Mouse (Mus musculus) R1 (cell line): ENCODE data around the gene Zfp273.
"Not testable (repeated sequence)": the region's sequence is repeated elsewhere in the genome, so short reads cannot be mapped to it uniquely, and the experiment has no call there.

Source experiments
- DNase-seq: peaks from one replicate; pipeline ENCODE4 v3.0.0-alpha.2; 2018; ENCODE audit warnings: low read depth, low spot score

Gene Zfp273

DNA sequence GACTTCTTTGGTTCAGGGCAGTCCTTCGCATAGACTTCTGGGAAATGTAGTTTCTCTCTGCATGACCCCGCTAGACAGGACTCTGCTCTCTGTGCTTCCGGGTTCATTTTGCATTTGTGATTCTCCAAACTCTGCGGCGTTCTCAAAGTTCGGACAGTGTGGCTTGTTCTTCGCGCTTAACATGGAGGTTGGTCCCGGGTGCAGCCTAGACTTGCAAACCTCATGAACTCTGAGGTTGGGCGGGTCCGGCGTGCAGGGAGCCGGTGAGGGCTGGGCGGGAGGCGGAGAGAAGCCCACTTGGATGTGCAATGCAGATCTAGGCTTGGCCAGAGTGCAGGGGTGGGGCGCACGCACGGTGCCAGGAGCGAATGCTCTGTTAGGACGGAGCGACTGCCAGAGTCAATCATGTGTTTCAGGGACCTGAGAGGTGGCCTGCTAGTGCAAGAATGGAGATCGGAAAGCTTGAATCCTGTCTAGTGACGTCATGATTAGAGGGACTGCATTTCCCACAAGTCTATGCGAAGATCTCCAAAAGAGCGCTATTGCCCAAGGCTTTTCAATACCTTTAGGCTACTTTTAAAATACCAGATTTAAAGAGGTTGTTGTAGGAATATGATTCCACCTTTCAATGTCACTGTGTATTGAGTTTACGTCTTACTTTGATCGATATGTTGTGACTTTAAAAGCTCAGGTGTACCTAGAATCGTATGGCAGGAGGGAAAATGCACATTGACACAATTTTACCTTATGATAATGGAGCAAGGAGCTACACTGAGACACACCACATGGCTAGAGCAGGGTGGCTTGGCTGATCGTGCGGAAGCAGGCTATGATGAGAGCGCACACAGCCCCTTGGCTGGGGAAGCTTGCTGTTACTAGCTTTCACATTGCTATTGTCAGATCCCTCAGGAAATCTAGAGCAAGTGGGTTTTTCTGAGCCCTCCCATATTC is at the start of gene Zfp273:
Gene Zfp273, plus strand, starts transcription at position 31 of the 951 bp plus-strand sequence.
- peak; percentile 97 for DNase-seq

DNA sequence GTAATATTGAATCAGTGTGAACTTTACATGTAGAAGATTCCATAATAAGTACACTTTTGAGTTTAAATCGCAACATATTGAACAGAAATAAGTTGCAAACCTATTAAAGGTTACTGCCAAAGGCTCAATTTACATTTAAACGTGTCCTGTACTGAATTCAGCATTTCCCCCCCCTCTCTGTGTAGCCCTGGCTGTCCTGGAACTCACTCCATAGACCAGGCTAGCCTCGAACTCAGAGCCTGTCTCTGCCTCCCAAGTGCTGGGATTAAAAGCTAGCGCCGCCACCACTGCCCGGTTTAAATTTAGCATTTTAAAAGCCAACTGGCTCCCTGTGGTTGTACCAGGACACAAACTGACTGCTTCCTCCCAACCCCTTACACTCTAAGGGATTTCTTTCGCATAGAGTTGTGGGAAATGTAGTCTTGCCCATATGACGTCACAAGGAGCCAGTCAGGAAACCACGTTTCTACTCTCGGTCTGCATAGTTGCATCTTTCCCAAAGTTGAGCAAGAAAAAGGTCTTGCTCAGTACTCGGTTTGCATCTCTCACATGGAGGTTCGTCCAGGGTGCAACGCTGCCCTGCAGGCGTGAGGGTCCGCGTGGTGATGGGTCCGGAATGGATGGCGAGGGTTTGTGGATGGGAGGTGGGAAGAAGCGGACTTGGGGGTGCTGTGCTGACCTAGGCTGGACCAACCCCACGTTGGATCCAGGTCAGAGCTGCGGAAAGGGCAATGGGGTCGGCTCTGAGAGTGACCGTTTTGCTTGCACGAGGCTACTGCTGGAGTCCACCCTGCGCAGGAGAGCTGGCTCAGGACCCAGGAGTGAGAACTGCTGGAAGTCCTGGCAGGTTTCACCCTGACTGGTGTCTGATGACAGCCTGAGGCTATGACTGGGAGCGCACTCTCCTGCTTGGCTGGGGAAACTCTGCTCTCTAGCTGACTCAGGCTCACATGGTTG is 34.0 kb upstream of the Zfp273 start, which contains the start of gene Zfp493:
Gene Zfp493, plus strand, starts transcription at position 429 of the 957 bp plus-strand sequence.
- DNase-seq = peak; percentile 97

DNA sequence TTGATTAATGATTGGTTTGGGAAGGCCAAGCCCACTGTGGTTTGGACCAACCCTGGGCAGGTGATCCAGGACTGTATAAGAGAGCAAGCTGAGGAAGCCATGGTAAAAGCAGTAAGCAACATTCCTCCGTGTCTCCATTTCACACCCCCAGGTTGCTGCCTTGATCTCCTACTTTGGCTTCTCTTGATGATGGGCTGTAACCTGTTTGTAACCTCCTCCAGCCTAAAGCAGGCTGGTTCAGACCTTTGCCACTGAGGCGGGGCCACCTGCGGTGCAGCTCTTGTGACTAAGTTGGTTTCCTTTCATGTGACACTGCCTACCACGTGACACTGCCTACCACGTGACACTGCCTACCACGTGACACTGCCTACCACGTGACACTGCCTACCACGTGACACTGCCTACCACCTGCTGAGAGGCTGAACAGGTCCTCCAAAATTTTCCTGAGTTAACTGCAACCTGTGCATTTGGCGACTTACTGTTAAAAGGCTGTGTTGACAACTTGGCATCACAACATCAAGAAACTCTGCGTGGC is 21.6 kb upstream of the Zfp273 start:
- DNase-seq = peak; percentile 66

DNA sequence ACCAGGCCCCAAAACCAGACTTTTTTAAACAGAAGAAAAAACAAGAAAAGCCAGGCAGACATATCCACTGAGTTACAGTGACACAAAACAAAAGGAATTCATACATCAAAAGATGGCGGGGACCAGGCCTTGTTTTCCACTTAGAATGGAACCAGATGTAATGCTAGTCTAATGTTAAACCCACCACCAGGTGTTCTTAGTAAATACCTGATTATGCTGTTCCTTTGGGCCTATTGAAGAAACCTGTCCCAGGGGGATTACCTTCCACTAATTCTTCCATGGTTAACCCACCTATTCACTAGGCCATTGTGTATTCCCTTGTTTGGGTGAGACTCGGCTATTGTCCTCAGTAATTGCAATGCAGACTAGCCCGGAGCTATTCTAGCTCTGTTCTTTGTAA is 14.9 kb upstream of the Zfp273 start:
- peak; percentile 82 for DNase-seq

DNA sequence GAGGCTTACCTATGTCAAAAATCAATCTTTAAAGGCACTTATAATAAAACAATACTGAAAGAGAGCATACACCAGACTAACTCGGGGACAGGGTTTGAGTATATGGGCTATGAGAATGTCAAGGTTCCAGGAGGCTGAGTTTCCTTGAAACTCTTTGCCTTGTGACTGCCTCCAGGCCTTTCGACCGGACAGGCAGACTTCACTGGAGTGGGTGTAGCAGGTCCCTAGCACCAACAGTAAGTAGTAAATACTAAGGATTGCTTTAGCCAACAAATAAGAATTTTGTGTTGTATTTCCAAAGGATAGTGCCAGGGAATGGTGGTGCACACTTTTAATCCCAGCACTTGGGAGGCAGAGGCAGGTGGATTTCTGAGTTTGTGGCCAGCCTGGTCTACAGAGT is 14.4 kb upstream of the Zfp273 start:
- peak; percentile 54 for DNase-seq

DNA sequence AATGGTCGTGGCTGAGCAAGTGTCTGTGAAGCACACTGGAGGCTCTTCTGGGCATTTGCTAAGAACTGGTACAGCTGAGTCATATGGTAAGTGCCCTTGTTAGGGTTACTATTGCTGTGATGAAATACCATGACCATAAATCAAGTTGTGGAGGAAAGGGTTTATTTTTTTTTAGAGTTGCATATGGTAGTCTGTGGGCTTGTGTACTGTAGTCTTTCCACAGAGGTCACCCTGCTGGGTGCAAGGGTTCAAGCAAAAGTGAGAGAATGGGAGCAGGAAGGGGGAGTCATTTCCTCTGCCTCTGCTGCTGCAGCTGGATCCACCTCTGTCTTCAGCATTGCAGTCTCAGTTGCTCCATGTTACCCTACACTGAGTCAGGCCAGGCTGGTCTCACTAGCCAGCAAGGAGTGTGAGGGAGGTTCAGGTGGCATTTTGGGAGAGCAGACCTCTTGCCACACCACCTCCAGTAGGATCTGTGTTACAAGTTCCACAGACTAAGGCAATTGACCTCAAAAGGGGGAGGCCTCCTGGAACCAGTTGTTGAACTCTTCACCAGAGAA is 1.8 kb upstream of the Zfp273 start:
- DNase-seq = no peak

DNA sequence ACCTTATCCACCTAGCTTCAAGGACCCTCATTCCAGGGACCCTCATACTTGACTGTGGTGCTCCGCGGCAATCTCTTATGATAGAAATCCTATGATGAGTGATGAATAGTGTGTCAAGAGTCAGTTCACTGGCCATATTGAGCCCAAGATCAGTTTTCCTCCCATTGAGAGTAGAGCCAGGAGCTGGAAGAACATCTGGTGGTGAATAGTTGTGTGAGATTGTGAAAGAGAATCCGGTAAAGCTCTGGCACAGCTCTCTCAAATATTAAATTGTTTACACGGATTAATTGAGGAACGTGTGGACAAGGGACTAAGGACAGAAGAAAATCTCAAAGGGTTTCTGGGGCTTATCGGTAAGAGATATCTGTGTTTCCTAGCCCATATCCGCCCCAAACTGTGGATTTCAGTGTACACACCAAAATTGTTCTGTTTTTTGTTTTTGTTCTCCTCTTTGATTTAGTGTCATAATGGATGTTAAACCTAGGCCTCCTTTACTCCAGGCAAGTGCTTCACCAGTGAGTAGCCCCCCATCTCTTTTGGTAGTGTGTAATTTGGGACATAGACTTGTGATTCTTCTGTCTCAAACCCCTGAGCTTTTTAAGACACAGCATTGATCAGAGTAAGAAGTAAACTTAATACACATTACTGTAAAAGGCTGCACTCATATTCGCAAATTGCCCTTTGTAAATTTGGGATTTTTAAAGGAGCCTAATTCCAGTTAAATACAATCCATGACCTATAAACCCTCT is 405 bp upstream of the Zfp273 start:
- DNase-seq = no peak

DNA sequence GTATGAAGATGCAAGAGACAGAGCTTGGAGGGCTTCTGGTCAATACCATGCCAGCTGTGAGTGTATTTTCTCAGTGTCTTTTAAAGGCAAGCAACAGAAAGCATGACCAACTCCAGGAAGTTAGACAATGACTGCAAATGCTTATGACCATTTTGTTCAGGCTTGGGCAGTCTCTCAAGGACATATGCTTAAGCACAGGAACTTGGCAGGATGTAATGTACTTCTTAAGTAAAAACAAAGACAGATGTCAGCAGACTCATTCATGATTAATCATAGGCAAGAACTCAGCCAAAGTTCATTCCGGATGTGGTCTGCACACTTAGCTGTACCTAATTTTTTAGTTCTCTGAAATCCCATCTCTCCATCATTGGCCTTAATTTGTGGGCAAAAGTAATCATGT is 5.1 kb downstream of the Zfp273 start:
- no peak for DNase-seq

DNA sequence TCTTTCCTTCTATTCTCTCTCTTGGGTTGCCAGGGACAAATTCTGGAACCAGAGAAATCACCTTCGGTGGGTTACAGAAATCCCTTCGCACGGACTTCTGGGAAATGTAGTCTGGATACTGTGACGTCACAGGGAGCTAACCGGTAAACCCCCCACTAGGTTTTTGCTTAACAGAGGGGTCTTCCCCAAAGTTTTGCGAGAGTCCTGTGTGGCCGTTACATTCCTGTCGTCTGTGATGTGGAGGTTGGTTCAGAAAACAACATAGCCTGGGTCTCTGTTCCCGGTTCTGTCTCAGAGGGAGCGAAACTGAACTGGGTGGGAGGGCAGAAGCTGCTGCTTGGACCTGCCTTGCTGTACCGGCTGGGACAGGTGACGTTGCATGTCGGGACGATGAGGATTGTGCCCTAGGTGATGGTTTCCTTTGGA is 17.4 kb downstream of the Zfp273 start, which contains the start of gene Gm10037:
Gene Gm10037, plus strand, starts transcription at position 196 of the 426 bp plus-strand sequence.
- DNase-seq = peak; percentile 74

DNA sequence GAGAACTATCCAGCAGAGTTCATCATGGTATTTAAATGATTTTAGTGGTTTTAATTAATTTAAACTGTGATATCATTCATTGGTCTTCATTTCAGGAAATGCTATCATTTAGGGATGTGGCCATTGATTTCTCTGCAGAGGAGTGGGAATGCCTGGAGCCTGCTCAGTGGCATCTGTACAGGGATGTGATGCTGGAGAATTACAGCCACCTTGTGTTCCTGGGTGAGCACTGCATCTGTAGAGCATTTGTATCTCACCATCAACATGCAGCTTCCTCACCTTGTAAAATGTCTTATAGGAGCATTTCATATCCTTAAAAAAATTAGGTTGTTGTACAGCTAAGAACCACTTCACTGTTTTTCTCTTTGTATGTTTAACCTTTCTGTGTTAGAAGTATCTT is 19.6 kb downstream of the Zfp273 start:
- DNase-seq = not testable (repeated sequence)

DNA sequence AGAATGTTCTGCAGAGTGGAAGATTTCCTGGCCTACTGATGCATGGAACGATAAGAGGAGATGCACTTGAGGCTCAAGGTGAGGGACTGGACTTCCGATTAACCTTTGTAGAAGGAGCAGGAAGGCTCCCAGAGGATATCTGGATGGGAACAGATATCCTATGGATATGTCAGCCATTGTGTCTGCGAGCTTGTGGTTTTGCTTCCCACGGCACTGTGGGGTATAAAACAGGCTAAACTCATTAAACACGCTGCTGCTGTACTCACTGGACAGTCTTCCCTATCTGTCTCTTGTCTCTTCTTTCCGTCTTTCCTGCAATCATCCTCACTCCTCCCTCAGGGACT is 30.2 kb downstream of the Zfp273 start:
- no peak for DNase-seq

DNA sequence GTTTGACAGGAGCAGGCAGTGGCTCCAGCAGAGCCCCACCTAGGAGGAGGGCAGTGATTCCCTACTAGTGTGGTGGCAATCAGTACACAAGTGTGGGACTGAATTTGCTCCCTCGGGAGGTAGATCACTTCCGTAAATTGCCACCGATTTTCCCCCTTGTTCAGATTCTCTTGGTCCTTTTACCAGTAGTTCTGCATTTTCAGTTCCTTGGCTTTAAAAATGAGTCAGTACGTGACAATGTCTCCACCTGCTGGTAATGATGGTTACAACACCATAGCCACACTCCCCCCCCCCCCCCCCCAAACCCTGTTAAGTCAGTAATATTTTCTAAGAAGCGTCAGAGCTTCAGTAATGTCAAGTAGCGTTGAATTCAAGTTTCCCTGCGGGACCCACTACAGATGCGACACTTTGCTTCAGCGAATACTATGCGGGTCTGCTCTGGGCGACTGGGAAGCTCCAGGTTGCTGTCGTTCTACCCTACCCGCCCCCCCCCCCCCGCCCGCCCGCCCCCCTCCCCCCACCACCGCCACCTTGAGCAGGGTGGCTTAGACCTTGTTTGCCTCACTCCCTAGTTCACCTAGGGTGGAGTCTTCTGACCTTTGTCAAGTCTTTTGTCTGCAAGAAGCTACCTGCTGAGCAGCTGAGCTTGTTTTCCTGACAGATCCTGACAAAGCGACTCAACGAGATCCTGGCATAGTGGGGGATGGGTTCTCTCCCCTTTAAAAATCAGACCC is 30.7 kb downstream of the Zfp273 start:
- peak; percentile 99 for DNase-seq

DNA sequence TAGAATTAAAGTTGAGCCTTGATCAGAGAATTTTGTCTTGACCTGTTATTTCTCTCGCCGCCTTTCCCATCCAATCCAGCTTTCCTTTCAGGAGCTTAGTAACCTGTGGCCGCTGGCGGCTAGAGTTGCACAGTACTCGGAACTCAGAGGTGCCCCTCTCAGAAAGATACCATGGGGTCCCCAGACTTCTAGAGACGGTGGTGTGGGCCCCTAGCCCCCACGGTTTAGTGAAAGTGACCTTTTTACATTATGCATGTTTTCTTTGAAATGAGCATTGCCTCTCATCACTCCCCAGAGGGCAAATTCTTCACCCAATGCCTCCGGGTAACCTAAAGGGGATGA is 31.3 kb downstream of the Zfp273 start:
- DNase-seq = no peak

DNA sequence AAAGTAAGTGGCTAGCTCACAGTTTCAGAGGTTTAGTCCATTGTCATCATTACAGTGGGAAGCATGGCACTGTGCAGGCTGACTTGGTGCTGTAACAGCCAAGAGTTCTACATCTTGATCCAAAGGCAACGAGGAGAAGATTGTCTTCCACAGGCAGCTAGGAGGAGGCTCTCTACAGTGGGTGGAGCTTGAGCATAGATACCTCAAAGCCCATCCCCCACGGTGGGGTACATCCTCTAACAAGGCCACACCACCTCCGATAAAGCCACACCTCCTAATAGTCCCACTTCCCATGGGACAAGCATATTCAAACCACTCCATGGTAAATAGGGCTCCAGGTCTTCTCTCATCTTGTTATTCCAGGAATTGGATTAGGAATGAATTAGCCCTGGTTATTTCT is 36.8 kb downstream of the Zfp273 start:
- DNase-seq = peak; percentile 74

DNA sequence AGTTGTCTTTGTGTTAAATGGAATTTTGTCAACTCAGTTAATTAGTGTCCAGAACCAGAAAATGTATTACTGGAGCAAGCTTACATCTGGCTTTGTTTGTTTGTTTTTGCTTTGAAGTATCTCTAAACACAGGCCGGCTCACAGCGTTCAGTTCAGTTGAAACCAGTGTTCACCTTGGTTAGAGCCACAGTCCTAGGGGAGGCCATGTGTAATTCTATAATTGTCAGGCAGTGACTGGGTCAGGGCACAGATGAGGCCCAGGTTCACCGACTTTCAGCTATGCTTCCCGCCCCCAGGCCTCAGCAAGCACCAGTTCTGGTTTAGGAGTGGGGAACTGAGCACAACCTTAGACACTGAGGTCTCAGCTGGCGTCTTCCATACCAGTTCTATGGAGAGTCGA is 39.6 kb downstream of the Zfp273 start:
- DNase-seq = no peak

DNA sequence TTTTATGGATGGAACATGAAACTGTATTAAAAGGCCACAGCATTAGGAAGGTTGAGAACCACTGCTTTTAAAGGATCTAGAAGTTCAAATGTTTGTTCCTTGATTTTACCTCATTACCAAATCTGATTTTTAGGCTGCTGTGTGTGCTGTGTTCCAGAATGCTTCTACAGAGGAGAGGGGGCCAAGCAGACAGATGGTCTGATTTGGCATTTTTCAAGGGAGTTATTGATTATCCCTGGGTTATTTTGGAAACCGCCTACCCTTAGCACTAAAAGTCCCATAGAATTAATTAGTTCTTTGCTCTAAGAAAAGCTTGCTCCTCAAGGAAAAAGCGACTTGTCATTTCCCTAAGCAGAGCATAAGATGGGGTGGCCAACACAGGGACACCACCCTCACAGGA is 40.4 kb downstream of the Zfp273 start:
- no peak for DNase-seq

DNA sequence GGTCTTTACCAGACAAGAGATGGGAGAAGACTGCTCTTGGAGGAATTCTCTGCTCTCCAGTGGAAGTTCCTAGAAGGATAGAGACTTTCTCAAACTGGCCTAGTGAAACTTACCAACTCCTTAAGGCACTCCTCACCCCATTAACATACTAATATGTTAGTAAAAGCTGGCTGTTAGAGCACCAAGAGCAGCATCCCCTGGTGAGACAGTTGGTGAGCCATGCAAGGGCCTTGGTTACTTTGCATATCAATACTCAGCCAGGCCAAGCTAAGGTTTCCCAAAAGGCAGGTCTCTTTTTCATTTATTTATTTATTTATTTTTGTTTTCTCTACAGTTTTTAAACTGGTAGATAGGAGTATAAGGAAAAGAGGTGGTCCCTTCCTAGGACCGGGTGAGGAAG is 43.8 kb downstream of the Zfp273 start:
- DNase-seq = peak; percentile 49

DNA sequence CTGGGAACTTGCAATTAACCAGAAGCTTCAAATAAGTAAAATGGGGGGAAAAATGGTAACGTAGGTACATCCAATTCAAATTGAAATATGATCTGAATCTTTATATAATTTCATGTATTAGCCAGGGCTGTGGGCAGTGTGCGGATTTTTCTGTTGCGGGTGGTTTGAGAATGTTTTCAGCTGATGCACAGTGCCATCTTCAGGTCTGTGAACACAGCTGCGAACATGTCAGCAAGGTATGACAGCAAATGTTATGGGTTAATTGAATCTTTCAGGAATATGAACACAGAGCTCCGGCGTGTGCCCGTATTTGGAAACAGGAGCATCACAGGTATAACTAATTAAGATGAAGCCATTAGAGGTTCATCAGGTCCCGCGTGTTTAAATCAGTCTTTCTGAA is 49.0 kb downstream of the Zfp273 start:
- DNase-seq = peak; percentile 37

DNA sequence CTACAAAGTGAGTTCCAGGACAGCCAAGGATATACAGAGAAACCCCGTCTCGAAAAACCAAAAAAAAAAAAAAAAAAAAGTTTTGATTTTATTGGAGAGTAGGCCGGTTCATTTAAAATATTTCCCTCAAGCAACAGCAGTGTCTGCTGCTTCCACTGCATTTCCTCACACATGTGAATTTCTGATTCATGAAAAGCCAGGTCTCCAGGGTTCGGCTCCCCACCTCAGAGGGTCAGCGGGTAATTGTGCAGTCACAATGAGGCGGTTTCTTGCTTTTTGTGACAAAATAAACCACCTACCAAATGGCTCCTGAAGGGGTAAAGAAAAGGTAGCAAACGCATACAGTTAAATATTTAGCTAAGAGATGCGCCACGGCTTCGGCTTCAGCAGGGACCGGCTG is 49.5 kb downstream of the Zfp273 start, which contains the start of gene BC048507:
Gene BC048507, plus strand, starts transcription at position 301 of the 400 bp plus-strand sequence.
- no peak for DNase-seq

DNA sequence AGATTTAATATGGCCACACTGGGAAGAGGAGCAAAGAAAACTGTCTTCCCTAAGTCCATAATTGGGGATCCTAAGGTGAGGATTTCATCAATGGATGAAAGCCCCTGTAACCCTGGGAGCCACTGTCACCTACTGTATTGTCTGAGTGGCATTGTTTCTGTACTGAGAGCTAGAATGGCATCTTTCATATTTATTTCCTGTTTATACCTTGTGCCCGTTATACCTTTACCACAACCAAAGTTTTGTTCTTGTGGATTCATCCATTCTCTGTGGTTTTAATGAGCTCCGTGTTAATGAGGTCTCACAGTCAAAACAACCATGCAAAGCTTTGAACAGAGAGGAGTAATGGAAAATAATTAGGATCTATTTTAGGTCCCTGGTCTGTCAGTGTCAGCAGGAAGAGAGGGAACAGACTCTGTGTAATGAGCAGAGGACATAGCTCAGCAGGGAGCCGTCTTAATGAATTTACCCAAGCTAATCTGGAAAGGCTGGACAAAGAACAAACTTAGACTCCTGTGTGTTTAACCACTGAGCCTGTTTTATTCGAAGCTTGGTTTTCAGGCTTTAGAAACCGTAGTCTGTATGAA is 51.3 kb downstream of the Zfp273 start:
- DNase-seq = peak; percentile 31
